Mouse (Mus musculus) heart, adult 11 months (tissue): ENCODE data around the gene Fank1.

Experiments
- DNase-seq: peaks from one replicate; pipeline ENCODE4 v3.0.0; 2022

Fank1 gene

GRCm38 (mm10) chr7:133839546-133839945, 62.9 kb downstream of the Fank1 start:
- peak; percentile 71 for DNase-seq

GRCm38 (mm10) chr7:133842079-133842478, 65.4 kb downstream of the Fank1 start:
- DNase-seq, result peak; percentile 44

- no peak for DNase-seq
These were observed 70.5 kb downstream of the Fank1 start for GRCm38 (mm10) chr7:133847175-133847574.

- DNase-seq, result peak; percentile 90
These were observed 71.5 kb downstream of the Fank1 start for GRCm38 (mm10) chr7:133848180-133848579.

- no peak for DNase-seq
These were observed 74.1 kb downstream of the Fank1 start for GRCm38 (mm10) chr7:133850735-133851134.

GRCm38 (mm10) chr7:133856278-133856677, 79.6 kb downstream of the Fank1 start:
- DNase-seq, result peak; percentile 92

- DNase-seq, result no peak
These were observed 81.8 kb downstream of the Fank1 start for GRCm38 (mm10) chr7:133858506-133858905.

- DNase-seq, result no peak
These were observed 82.9 kb downstream of the Fank1 start for GRCm38 (mm10) chr7:133859548-133859947.

- no peak for DNase-seq
These were observed 85.6 kb downstream of the Fank1 start for GRCm38 (mm10) chr7:133862233-133862632.

GRCm38 (mm10) chr7:133862723-133863122, 86.1 kb downstream of the Fank1 start:
- DNase-seq, result no peak

- DNase-seq, result no peak
These were observed 86.5 kb downstream of the Fank1 start for GRCm38 (mm10) chr7:133863151-133863550.

GRCm38 (mm10) chr7:133863684-133864083, 87.0 kb downstream of the Fank1 start:
- DNase-seq, result no peak

GRCm38 (mm10) chr7:133870265-133870664, 93.6 kb downstream of the Fank1 start:
- no peak for DNase-seq

GRCm38 (mm10) chr7:133872701-133873100, 96.0 kb downstream of the Fank1 start:
- peak; percentile 81 for DNase-seq

GRCm38 (mm10) chr7:133876139-133876538, 99.5 kb downstream of the Fank1 start:
- DNase-seq, result peak; percentile 66

GRCm38 (mm10) chr7:133876646-133877342, 100.1 kb downstream of the Fank1 start:
- DNase-seq, result peak; percentile 66

- peak; percentile 78 for DNase-seq
These were observed 103.1 kb downstream of the Fank1 start for GRCm38 (mm10) chr7:133879761-133880160.

- DNase-seq, result peak; percentile 71
These were observed 108.2 kb downstream of the Fank1 start for GRCm38 (mm10) chr7:133884759-133885431.

GRCm38 (mm10) chr7:133888926-133889920, 112.6 kb downstream of the Fank1 start:
- peak; percentile 96 for DNase-seq

GRCm38 (mm10) chr7:133889986-133890385, 113.3 kb downstream of the Fank1 start:
- peak; percentile 71 for DNase-seq

GRCm38 (mm10) chr7:133891298-133891697, 114.6 kb downstream of the Fank1 start:
- DNase-seq, result peak; percentile 72

GRCm38 (mm10) chr7:133891796-133892195, 115.1 kb downstream of the Fank1 start:
- peak; percentile 44 for DNase-seq

GRCm38 (mm10) chr7:133899391-133899790, 122.7 kb downstream of the Fank1 start:
- peak; percentile 71 for DNase-seq
